Mouse (Mus musculus): ENCODE results near the gene Clstn1.

GRCm38 (mm10) chr4:149606766-149607358 lies 20.6 kb downstream of the Clstn1 start:
- TF ChIP-seq CTCF (IDR thresholded peaks at IDR 0.05; ENCODE audit: low read depth, low read length) (no peak), POLR2A (IDR thresholded peaks at IDR 0.05; ENCODE audit: borderline replicate concordance, low read depth, low read length) (no peak)
